Mouse (Mus musculus) myocyte (in vitro differentiated cells): ENCODE data around the gene Trpc4ap. TPM values are rescaled to one million over a fixed set of nuclear protein-coding genes. Genes with fewer than 3 reads are reported as not detected.

ENCODE experiments used
- H3K27me3 ChIP-seq: one replicate; pipeline ENCODE4 v1.6.1; 2011; ENCODE audit not compliant: control insufficient read depth, insufficient read depth, insufficient read length
- H3K36me3 ChIP-seq: one replicate; pipeline ENCODE4 v1.6.1; 2011; ENCODE audit not compliant: control insufficient read depth, insufficient read depth
- H3K4me2 ChIP-seq: one replicate; pipeline ENCODE4 v1.6.1; 2011; ENCODE audit warnings: low read depth, control low read depth
- H3K4me3 ChIP-seq: one replicate; pipeline ENCODE4 v1.5.1; 2011; ENCODE audit warnings: mild to moderate bottlenecking, control low read depth, moderate library complexity
- H3K79me2 ChIP-seq: one replicate; pipeline ENCODE4 v1.6.1; 2011; ENCODE audit not compliant: control insufficient read depth, insufficient read depth
- H3ac ChIP-seq: one replicate; pipeline ENCODE4 v1.6.1; 2011; ENCODE audit not compliant: control insufficient read depth, insufficient read length
- CEBPB ChIP-seq: IDR thresholded peaks from 2 replicates; pipeline ENCODE4 v1.6.1; 2011; ENCODE audit warnings: mild to moderate bottlenecking, moderate library complexity; ENCODE audit not compliant: poor library complexity, insufficient read depth, severe bottlenecking
- E2F4 ChIP-seq: IDR thresholded peaks from one replicate; pipeline ENCODE4 v1.6.1; 2011; ENCODE audit warnings: mild to moderate bottlenecking, control low read depth, moderate library complexity; ENCODE audit not compliant: insufficient read depth
- MAX ChIP-seq: IDR thresholded peaks from one replicate; pipeline ENCODE4 v1.6.1; 2011; ENCODE audit warnings: low read depth, mild to moderate bottlenecking, control low read depth
- MYOD1 ChIP-seq, 3 experiments: IDR thresholded peaks; one replicate each; pipeline ENCODE4 v1.6.1; 2011; ENCODE audit warnings: control low read depth in 2 of 3, low read depth in 2 of 3, mild to moderate bottlenecking in 2 of 3, moderate library complexity in 1 of 3; ENCODE audit not compliant: insufficient read length in 2 of 3, control insufficient read depth in 1 of 3
- MYOG ChIP-seq, 3 experiments: IDR thresholded peaks; one replicate each; pipeline ENCODE4 v1.6.1; 2011; ENCODE audit warnings: control low read depth in 2 of 3, low read depth in 2 of 3, mild to moderate bottlenecking in 2 of 3; ENCODE audit not compliant: insufficient read length in 2 of 3, control insufficient read depth in 1 of 3, insufficient read depth in 1 of 3
- POLR2A ChIP-seq: IDR thresholded peaks from one replicate; pipeline ENCODE4 v1.6.1; 2011; ENCODE audit warnings: low read depth, mild to moderate bottlenecking, control low read depth, moderate library complexity; ENCODE audit not compliant: insufficient read length
- POLR2AphosphoS2 ChIP-seq: IDR thresholded peaks from one replicate; pipeline ENCODE4 v1.6.1; 2011; ENCODE audit warnings: low read depth, control low read depth; ENCODE audit not compliant: insufficient read length
- REST ChIP-seq: IDR thresholded peaks from one replicate; pipeline ENCODE4 v1.6.1; 2011; ENCODE audit warnings: mild to moderate bottlenecking, control low read depth, moderate library complexity; ENCODE audit not compliant: insufficient read depth, insufficient read length
- SRF ChIP-seq: IDR thresholded peaks from one replicate; pipeline ENCODE4 v1.6.1; 2011; ENCODE audit warnings: low read depth; ENCODE audit not compliant: control insufficient read depth, insufficient read length
- TCF12 ChIP-seq: IDR thresholded peaks from one replicate; pipeline ENCODE4 v1.6.1; 2011; ENCODE audit warnings: mild to moderate bottlenecking, control low read depth; ENCODE audit not compliant: poor library complexity, insufficient read depth, severe bottlenecking
- TCF3 ChIP-seq: IDR thresholded peaks from one replicate; pipeline ENCODE4 v1.6.1; 2011; ENCODE audit warnings: low read depth, control low read depth; ENCODE audit not compliant: insufficient read length
- USF1 ChIP-seq: IDR thresholded peaks from one replicate; pipeline ENCODE4 v1.6.1; 2011; ENCODE audit warnings: low read depth, mild to moderate bottlenecking, control low read depth, moderate library complexity
- polyA plus RNA-seq: library from polyadenylated mRNA; unstranded; fragments of >200 nt; fragmentation: generic; extraction: Trizol; gene quantifications from one replicate; pipeline ENCODE4 v1.2.1, GENCODE M21; 2012; ENCODE audit warnings: missing spikeins

Gene Trpc4ap
- polyA plus RNA-seq, 1 experiment: 89.0 TPM

- Histone ChIP-seq H3K79me2 (peaks cover 95% of the 10 kb centered on the region), H3K27me3 (no peaks in the 10 kb centered on the region), H3K36me3 (no peaks in the 10 kb centered on the region), H3K4me3 (no peak overlapping the region), H3K4me2 (no peak overlapping the region), H3ac (no peak overlapping the region)
- TF ChIP-seq MYOD1 (IDR thresholded peaks at IDR 0.05; ENCODE audit: control insufficient read depth in 1 of 3, insufficient read length in 2 of 3, low read depth in 2 of 3): no peak
- no peak for TF ChIP-seq CEBPB
- TF ChIP-seq REST: no peak
- TF ChIP-seq USF1: no peak
- TF ChIP-seq POLR2AphosphoS2: no peak
- TF ChIP-seq POLR2A: no peak
- no peak for TF ChIP-seq E2F4
- TF ChIP-seq TCF3: no peak
- TF ChIP-seq MYOG (IDR thresholded peaks at IDR 0.05; ENCODE audit: control insufficient read depth in 1 of 3, insufficient read depth in 1 of 3, insufficient read length in 2 of 3, low read depth in 2 of 3): no peak
- TF ChIP-seq TCF12: no peak
- no peak for TF ChIP-seq MAX
- TF ChIP-seq SRF: no peak
Observed at GRCm38 (mm10) chr2:155680591-155680990, 11.6 kb downstream of the Trpc4ap start.

DNA sequence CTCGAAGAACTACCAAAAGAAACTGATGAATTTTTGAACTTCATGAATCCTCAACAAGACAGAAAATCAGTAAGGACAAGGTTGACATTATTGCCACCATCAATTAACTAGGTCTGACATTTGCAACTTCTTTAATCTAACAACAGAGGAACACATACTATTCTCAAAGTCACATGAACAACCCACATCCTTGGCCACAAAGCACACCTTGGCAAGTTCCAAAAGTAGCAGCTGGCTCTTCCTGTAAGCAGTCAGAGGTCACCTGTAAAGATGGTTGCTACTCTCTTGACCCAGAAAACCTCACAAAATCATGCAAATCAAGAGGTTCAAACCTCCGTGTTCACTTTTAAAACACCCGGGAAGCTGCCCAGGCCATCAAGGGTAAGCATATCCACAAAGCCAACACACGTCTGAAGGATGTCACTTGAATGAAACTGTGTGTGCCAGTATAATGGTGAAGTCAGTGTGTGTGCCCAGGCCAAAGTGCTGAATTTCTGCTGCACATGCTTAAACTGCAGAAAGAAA is 12.5 kb downstream of the Trpc4ap start:
- Histone ChIP-seq H3K36me3 (no peaks in the 10 kb centered on the region), H3K4me3 (no peak overlapping the region), H3K4me2 (no peak overlapping the region), H3K79me2 (peaks cover 96% of the 10 kb centered on the region), H3ac (no peak overlapping the region), H3K27me3 (no peaks in the 10 kb centered on the region)
- no peak for TF ChIP-seq CEBPB
- TF ChIP-seq USF1: no peak
- no peak for TF ChIP-seq TCF3
- TF ChIP-seq SRF: no peak
- no peak for TF ChIP-seq POLR2AphosphoS2
- no peak for TF ChIP-seq POLR2A
- no peak for TF ChIP-seq REST
- TF ChIP-seq MYOD1 (IDR thresholded peaks at IDR 0.05; ENCODE audit: control insufficient read depth in 1 of 3, insufficient read length in 2 of 3, low read depth in 2 of 3): no peak
- no peak for TF ChIP-seq MYOG (IDR thresholded peaks at IDR 0.05; ENCODE audit: control insufficient read depth in 1 of 3, insufficient read depth in 1 of 3, insufficient read length in 2 of 3, low read depth in 2 of 3)
- no peak for TF ChIP-seq E2F4

DNA sequence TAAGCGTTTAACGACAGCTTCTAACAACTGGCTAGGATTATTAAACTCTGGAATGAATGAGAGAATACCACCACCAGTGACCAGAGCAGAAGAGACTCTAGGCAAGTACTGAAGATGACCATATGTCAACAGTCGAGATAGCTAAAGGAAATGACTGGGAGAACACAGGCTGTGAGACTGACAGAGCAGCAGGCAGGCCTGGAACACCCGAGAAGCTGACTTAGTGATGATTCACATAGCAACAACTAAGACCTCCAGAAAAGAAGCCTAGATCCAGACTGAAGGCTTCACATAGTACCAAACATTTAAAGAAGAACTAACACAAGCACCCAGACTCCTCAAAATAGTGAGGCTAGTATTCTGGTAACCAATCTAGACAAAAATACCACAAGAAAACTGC is 17.1 kb downstream of the Trpc4ap start:
- Histone ChIP-seq H3K4me2 (peak overlapping the region; percentile 27), H3ac (no peak overlapping the region), H3K27me3 (no peaks in the 10 kb centered on the region), H3K79me2 (peaks cover 71% of the 10 kb centered on the region), H3K4me3 (no peak overlapping the region), H3K36me3 (peaks cover 22% of the 10 kb centered on the region)
- TF ChIP-seq USF1 (no peak), REST (no peak), MYOD1 (IDR thresholded peaks at IDR 0.05; ENCODE audit: control insufficient read depth in 1 of 3, insufficient read length in 2 of 3, low read depth in 2 of 3) (no peak), MAX (no peak), TCF3 (no peak), E2F4 (no peak), TCF12 (no peak), POLR2AphosphoS2 (no peak), SRF (no peak), POLR2A (no peak), MYOG (IDR thresholded peaks at IDR 0.05; ENCODE audit: control insufficient read depth in 1 of 3, insufficient read depth in 1 of 3, insufficient read length in 2 of 3, low read depth in 2 of 3) (no peak), CEBPB (no peak)

GRCm38 (mm10) chr2:155673546-155673945 is 18.6 kb downstream of the Trpc4ap start:
- peak in 1 of 3 experiments; percentile 15 for TF ChIP-seq MYOD1 (IDR thresholded peaks at IDR 0.05; ENCODE audit: control insufficient read depth in 1 of 3, insufficient read length in 2 of 3, low read depth in 2 of 3)
- no peak for TF ChIP-seq SRF
- Histone ChIP-seq H3K27me3 (no peaks in the 10 kb centered on the region), H3K79me2 (peaks cover 55% of the 10 kb centered on the region), H3K36me3 (peaks cover 22% of the 10 kb centered on the region), H3K4me2 (no peak overlapping the region), H3ac (no peak overlapping the region), H3K4me3 (no peak overlapping the region)

- Histone ChIP-seq H3K36me3 (peaks cover 22% of the 10 kb centered on the region), H3K27me3 (no peaks in the 10 kb centered on the region), H3K4me2 (no peak overlapping the region), H3ac (no peak overlapping the region), H3K79me2 (peaks cover 32% of the 10 kb centered on the region), H3K4me3 (no peak overlapping the region)
- TF ChIP-seq E2F4 (no peak), MYOD1 (IDR thresholded peaks at IDR 0.05; ENCODE audit: control insufficient read depth in 1 of 3, insufficient read length in 2 of 3, low read depth in 2 of 3) (no peak), SRF (no peak), USF1 (no peak), POLR2AphosphoS2 (no peak), MYOG (IDR thresholded peaks at IDR 0.05; ENCODE audit: control insufficient read depth in 1 of 3, insufficient read depth in 1 of 3, insufficient read length in 2 of 3, low read depth in 2 of 3) (no peak), TCF12 (no peak), POLR2A (no peak), TCF3 (no peak), CEBPB (no peak), MAX (no peak), REST (no peak)
Observed at GRCm38 (mm10) chr2:155671236-155671635, 20.9 kb downstream of the Trpc4ap start.
